Mouse (Mus musculus) stomach, postnatal 0 days (tissue): ENCODE data around the gene Mrpl22.

Source experiments
- CTCF ChIP-seq: IDR thresholded peaks from 2 replicates; pipeline ENCODE4 v1.5.1; 2016; ENCODE audit warnings: antibody characterized with exemption, low read depth, mild to moderate bottlenecking, moderate library complexity
- EP300 ChIP-seq: optimal IDR thresholded peaks from 2 replicates; pipeline ENCODE3; 2016; ENCODE audit warnings: antibody characterized with exemption

- TF ChIP-seq CTCF (no peak), EP300 (no peak)
Observed at GRCm38 (mm10) chr11:58201052-58201451, 29.6 kb downstream of the Mrpl22 start.
